Mouse (Mus musculus): ENCODE measurements at regions not wholly inside any gene's neighbourhood (a gene's known extent, or its start where the extent isn't known, plus 50 kb on each side); places are given as distances from the start of the nearest gene placed in this dataset.
A peak's percentile ranks its signal among the peaks of the same experiment; 100 is the strongest.

- TF ChIP-seq POLR2A (IDR thresholded peaks at IDR 0.05; ENCODE audit: low read depth, low read length) (no peak), CTCF (IDR thresholded peaks at IDR 0.05; ENCODE audit: extremely low read depth, insufficient read length, insufficient replicate concordance, low read depth, low read length) (peak; percentile 61; the same call in 1 of the 2 replicates)
Observed at GRCm38 (mm10) chr2:148110149-148110548, 63.4 kb upstream of the Foxa2 start.
